ENCODE assay signal across 26 mouse cellular contexts in the genomic region with DNA sequence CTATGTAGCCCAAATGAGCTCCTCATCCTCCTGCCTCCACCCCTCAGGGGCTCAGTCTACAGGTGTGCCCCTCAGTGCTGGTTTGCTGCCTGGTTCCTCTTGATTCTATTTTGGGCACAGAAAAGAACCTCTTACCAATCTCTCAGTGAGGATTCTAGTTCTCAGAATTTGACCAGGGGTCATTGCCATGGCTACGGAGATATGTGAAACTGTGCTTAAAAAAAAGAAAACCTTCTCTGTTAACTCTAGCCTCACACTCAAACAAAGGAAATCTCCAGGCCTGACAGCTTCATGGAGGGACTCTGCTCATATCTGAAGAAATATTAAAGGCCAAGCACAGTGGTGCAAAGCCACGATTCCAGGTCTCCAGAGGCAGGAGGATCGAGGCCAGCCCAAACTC. TPM values are rescaled to one million over a fixed set of nuclear protein-coding genes. Genes with fewer than 3 reads are reported as not detected.
DNase-seq lines count a peak whose midpoint lies in the region; ATAC-seq and TF ChIP-seq lines count a peak whose summit lies in the region.
"Had no signal": no experiment of that assay in that cellular context is flagged by ENCODE, and none has a peak within 500 bp of the region (broad histone marks: within the 10 kb centered on the region; RNA-seq: fewer than 3 reads in every experiment).

No protein-coding gene starts in this region.

- TF ChIP-seq POLR2A in kidney, adult 2 months (IDR thresholded peaks at IDR 0.05; ENCODE audit: low read depth, low read length), result no peak
- TF ChIP-seq POLR2A in ES-Bruce4 (IDR thresholded peaks at IDR 0.05; ENCODE audit: insufficient read depth, low read length), result no peak

- no peak overlapping the region for H3K4me2 ChIP-seq in lung, embryonic 16.5 days (ENCODE audit: low read depth, low read length)
- H3K4me2 ChIP-seq: embryonic facial prominence, embryonic 15.5 days; forebrain, embryonic 12.5 days; heart, embryonic 11.5 days; hindbrain, embryonic 14.5 days; limb, embryonic 12.5 days; liver, embryonic 15.5 days had no signal

- H3K36me3 ChIP-seq in kidney, adult 2 months (ENCODE audit: control insufficient read depth, insufficient read depth, low read length), result no peaks in the 10 kb centered on the region
- H3K36me3 ChIP-seq in lung, embryonic 16.5 days (ENCODE audit: control insufficient read depth, insufficient read depth, low read length), result no peaks in the 10 kb centered on the region
- H3K36me3 ChIP-seq in ES-Bruce4 (ENCODE audit: control insufficient read depth, insufficient read depth, low read length, poor library complexity, severe bottlenecking), result no peaks in the 10 kb centered on the region; the same call in 1 of the 2 replicates
- H3K36me3 ChIP-seq: embryonic facial prominence, embryonic 15.5 days; forebrain, embryonic 12.5 days; limb, embryonic 12.5 days; liver, embryonic 15.5 days; midbrain, embryonic 10.5 days had no signal

- TF ChIP-seq CTCF in kidney, adult 2 months (conservative IDR thresholded peaks at IDR 0.05; ENCODE audit: insufficient read depth, insufficient read length, low read depth, low read length), result no peak
- no peak for TF ChIP-seq CTCF in ES-Bruce4 (IDR thresholded peaks at IDR 0.05; ENCODE audit: low read depth, low read length)

- no peak overlapping the region for H3K9ac ChIP-seq in lung, embryonic 16.5 days (ENCODE audit: low read length)
- no peak overlapping the region for H3K9ac ChIP-seq in ES-Bruce4 (ENCODE audit: low read depth, poor library complexity, severe bottlenecking)
- H3K9ac ChIP-seq: embryonic facial prominence, embryonic 15.5 days; forebrain, embryonic 12.5 days; hindbrain, embryonic 14.5 days; limb, embryonic 12.5 days; liver, embryonic 15.5 days had no signal

- peak; percentile 75 for ATAC-seq in lung, embryonic 16.5 days (ENCODE audit: low read depth)
- ATAC-seq: activated CD4-positive, CD25-positive, alpha-beta regulatory T cell, adult 4 months; inflammation-experienced regulatory T-cells, adult 6 months had no signal

- no peaks in the 10 kb centered on the region; the same call in 1 of the 2 replicates for H3K9me3 ChIP-seq in lung, embryonic 16.5 days (ENCODE audit: control insufficient read depth, low read length)
- H3K9me3 ChIP-seq in ES-Bruce4 (replicated peaks; ENCODE audit: control insufficient read depth, insufficient read depth, low read length, poor library complexity, severe bottlenecking), result peaks cover 3% of the 10 kb centered on the region; the same call in 1 of the 2 replicates
- H3K9me3 ChIP-seq: embryonic facial prominence, embryonic 15.5 days; forebrain, embryonic 12.5 days; limb, embryonic 12.5 days; liver, embryonic 15.5 days; midbrain, embryonic 10.5 days had no signal

- H3K27ac ChIP-seq in kidney, adult 2 months (ENCODE audit: insufficient read depth, low read depth, low read length), result no peak overlapping the region
- peak overlapping the region; percentile 47 for H3K27ac ChIP-seq in lung, embryonic 16.5 days (ENCODE audit: low read length)
- peak overlapping the region; percentile 86; the same call in 1 of the 2 replicates for H3K27ac ChIP-seq in ES-Bruce4 (ENCODE audit: insufficient read depth, low read length)
- H3K27ac ChIP-seq: embryonic facial prominence, embryonic 15.5 days; forebrain, embryonic 12.5 days; hindbrain, embryonic 14.5 days; limb, embryonic 12.5 days; liver, embryonic 15.5 days; midbrain, embryonic 10.5 days had no signal

- H3K4me1 ChIP-seq in kidney, adult 2 months (ENCODE audit: control insufficient read depth, insufficient read depth, low read length), result no peaks in the 10 kb centered on the region
- no peaks in the 10 kb centered on the region for H3K4me1 ChIP-seq in lung, embryonic 16.5 days (replicated peaks; ENCODE audit: control insufficient read depth, insufficient read depth, low read length)
- peaks cover 3% of the 10 kb centered on the region for H3K4me1 ChIP-seq in ES-Bruce4 (ENCODE audit: control insufficient read depth, insufficient read depth, low read length)
- H3K4me1 ChIP-seq: embryonic facial prominence, embryonic 15.5 days; forebrain, embryonic 12.5 days; limb, embryonic 12.5 days; liver, embryonic 15.5 days had no signal

- TF ChIP-seq EP300 in ES-Bruce4 (IDR thresholded peaks at IDR 0.05; ENCODE audit: insufficient read depth, low read depth, low read length), result no peak

- no peaks in the 10 kb centered on the region for H3K27me3 ChIP-seq in kidney, adult 2 months (replicated peaks; ENCODE audit: control insufficient read depth, insufficient read depth, low read length)
- H3K27me3 ChIP-seq in lung, embryonic 16.5 days (ENCODE audit: control insufficient read depth, insufficient read depth, low read depth, low read length), result no peaks in the 10 kb centered on the region
- no peaks in the 10 kb centered on the region for H3K27me3 ChIP-seq in ES-Bruce4 (ENCODE audit: control insufficient read depth, insufficient read depth, low read length, poor library complexity, severe bottlenecking)
- H3K27me3 ChIP-seq: embryonic facial prominence, embryonic 15.5 days; limb, embryonic 12.5 days; liver, embryonic 15.5 days had no signal

- no peak overlapping the region for H3K4me3 ChIP-seq in kidney, adult 2 months (ENCODE audit: insufficient read depth, low read depth, low read length)
- no peak overlapping the region for H3K4me3 ChIP-seq in lung, embryonic 16.5 days (ENCODE audit: low read length)
- H3K4me3 ChIP-seq in ES-Bruce4 (ENCODE audit: low read depth, low read length), result 0 out of 2 replicates have a peak overlapping the region, but pooled peaks have one; percentile 67
- H3K4me3 ChIP-seq: embryonic facial prominence, embryonic 15.5 days; forebrain, embryonic 12.5 days; limb, embryonic 12.5 days; liver, embryonic 15.5 days; midbrain, embryonic 10.5 days had no signal

- WGBS in kidney, adult 2 months, result 61% methylated on average over 3 of the region's 3 CpGs
- 43% methylated on average over 3 of the region's 3 CpGs for WGBS in lung, embryonic 16.5 days

- DNase-seq in embryo, embryonic 11 days, result peak; percentile 26
- no peak for DNase-seq in embryo, embryonic 9.5 days (ENCODE audit: extremely low spot score)
- DNase-seq in kidney, adult 2 months, result peak; percentile 45
- no peak for DNase-seq in kidney, postnatal 4 days
- DNase-seq in lung, adult 18-20 months, result no peak
- DNase-seq in urinary bladder, postnatal 4 days (ENCODE audit: low spot score in 2 of 2), result no peak
- DNase-seq: adrenal gland, adult 8-10 months; cerebellum, adult 2 months; cerebellum, postnatal 14 days; gastrocnemius, postnatal 25 days; heart, adult 11 months; heart, postnatal 4 days; kidney, adult 11 months; kidney, postnatal 10 days; lung, postnatal 14 days had no signal

RNA-seq across cellular contexts. Expression of a gene that starts 10.3 kb away (rescaled TPM):
- 276 and 313 TPM in 2 replicates for polyA plus RNA-seq in kidney, adult 2 months (2012; rRNA removed)
- polyA plus RNA-seq in lung, embryonic 16.5 days (2015; fragmentation: Nextera tagmentation; extraction: Ambion mirVana), result 286 and 300 TPM in 2 replicates
- polyA plus RNA-seq in ES-Bruce4 (2011; ENCODE audit: insufficient read depth, insufficient read length, low read depth, missing spikeins), result 87.8 and 97.5 TPM in 2 replicates

RNA-seq across cellular contexts. Expression of a gene that starts 23.6 kb away (rescaled TPM):
- 28.2 and 33.1 TPM in 2 replicates for polyA plus RNA-seq in kidney, adult 2 months (2012; rRNA removed)
- polyA plus RNA-seq in lung, embryonic 16.5 days (2015; fragmentation: Nextera tagmentation; extraction: Ambion mirVana), result 5.1 and 6.2 TPM in 2 replicates
- not detected in 2 replicates for polyA plus RNA-seq in ES-Bruce4 (2011; ENCODE audit: insufficient read depth, insufficient read length, low read depth, missing spikeins)
- polyA plus RNA-seq: activated CD4-positive, CD25-positive, alpha-beta regulatory T cell, adult 4 months; inflammation-experienced regulatory T-cells, adult 6 months had no signal

RNA-seq across cellular contexts. Expression of a gene that starts 34.8 kb away (rescaled TPM):
- 23.3 and 26.5 TPM in 2 replicates for polyA plus RNA-seq in kidney, adult 2 months (2012; rRNA removed)
- 92.8 and 93.7 TPM in 2 replicates for polyA plus RNA-seq in lung, embryonic 16.5 days (2015; fragmentation: Nextera tagmentation; extraction: Ambion mirVana)
- 9.3 and 10.1 TPM in 2 replicates for polyA plus RNA-seq in ES-Bruce4 (2011; ENCODE audit: insufficient read depth, insufficient read length, low read depth, missing spikeins)

RNA-seq across cellular contexts. Expression of a gene that starts 44.0 kb away (rescaled TPM):
- 44.0 and 46.9 TPM in 2 replicates for polyA plus RNA-seq in kidney, adult 2 months (2012; rRNA removed)
- 56.1 and 63.0 TPM in 2 replicates for polyA plus RNA-seq in lung, embryonic 16.5 days (2015; fragmentation: Nextera tagmentation; extraction: Ambion mirVana)
- 29.3 and 33.9 TPM in 2 replicates for polyA plus RNA-seq in ES-Bruce4 (2011; ENCODE audit: insufficient read depth, insufficient read length, low read depth, missing spikeins)

RNA-seq across cellular contexts. Expression of a gene that starts 45.0 kb away (rescaled TPM):
- polyA plus RNA-seq in kidney, adult 2 months (2012; rRNA removed), result 99.7 and 105 TPM in 2 replicates
- 113 and 115 TPM in 2 replicates for polyA plus RNA-seq in lung, embryonic 16.5 days (2015; fragmentation: Nextera tagmentation; extraction: Ambion mirVana)
- polyA plus RNA-seq in ES-Bruce4 (2011; ENCODE audit: insufficient read depth, insufficient read length, low read depth, missing spikeins), result 26.6 and 27.0 TPM in 2 replicates

Comparison
In these comparisons a context has a peak if more than half of its experiments do, and no peak if none do; other contexts are left out.
1. DNase-seq: peak in embryo, embryonic 11 days (single experiment) and kidney, adult 2 months (single experiment); none in embryo, embryonic 9.5 days (single experiment), kidney, postnatal 4 days (0 of 2), lung, adult 18-20 months (0 of 2) and urinary bladder, postnatal 4 days (0 of 2).